Mouse (Mus musculus): Measurements from ENCODE around the gene Capn3.

GRCm38 (mm10) chr2:120452600-120452999, 3.2 kb upstream of the Capn3 start:
- TF ChIP-seq CTCF (IDR thresholded peaks at IDR 0.05; ENCODE audit: low read depth) (no peak), EP300 (optimal IDR thresholded peaks at IDR 0.05) (no peak)

Measured in stomach, postnatal 0 days (tissue).